Mouse (Mus musculus) liver, embryonic 14.5 days (tissue): ENCODE measurements around the gene Sarnp.

Source experiments
- CTCF ChIP-seq: IDR thresholded peaks from 2 replicates; pipeline ENCODE4 v1.5.1; 2016; ENCODE audit warnings: antibody characterized with exemption, low read depth, control low read depth
- EP300 ChIP-seq: IDR thresholded peaks from 2 replicates; pipeline ENCODE4 v1.6.1; 2016; ENCODE audit warnings: antibody characterized with exemption, low read depth

- TF ChIP-seq CTCF (no peak), EP300 (no peak)
These were observed 23.9 kb upstream of the Sarnp start for GRCm38 (mm10) chr10:128793258-128793657.
